Mouse (Mus musculus): Measurements from ENCODE around the gene Dctd.

The Dctd gene

DNA sequence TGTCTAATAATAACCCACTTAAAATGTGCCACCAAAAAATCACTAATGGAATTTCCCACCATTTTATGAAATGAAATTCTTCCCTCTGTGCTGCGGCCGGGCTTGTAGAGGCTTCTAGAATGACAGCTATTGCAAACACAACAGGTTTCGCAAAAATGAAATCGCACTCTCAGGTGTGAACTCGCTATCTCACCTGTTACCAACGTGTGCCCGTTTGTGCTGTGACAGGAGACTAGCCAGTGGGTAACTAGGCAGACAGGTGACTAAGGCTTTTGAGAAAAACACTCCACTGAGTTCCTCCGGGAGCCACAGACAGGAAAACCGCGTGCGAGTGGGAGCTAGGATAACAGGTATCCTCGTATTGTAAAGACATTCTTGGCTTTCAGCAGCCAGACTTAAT is at the start of gene Dctd:
TSS of gene Dctd (plus strand) at position 301 of the 400 bp plus-strand sequence.
- no peak for DNase-seq (ENCODE audit: low spot score in 2 of 2)

DNA sequence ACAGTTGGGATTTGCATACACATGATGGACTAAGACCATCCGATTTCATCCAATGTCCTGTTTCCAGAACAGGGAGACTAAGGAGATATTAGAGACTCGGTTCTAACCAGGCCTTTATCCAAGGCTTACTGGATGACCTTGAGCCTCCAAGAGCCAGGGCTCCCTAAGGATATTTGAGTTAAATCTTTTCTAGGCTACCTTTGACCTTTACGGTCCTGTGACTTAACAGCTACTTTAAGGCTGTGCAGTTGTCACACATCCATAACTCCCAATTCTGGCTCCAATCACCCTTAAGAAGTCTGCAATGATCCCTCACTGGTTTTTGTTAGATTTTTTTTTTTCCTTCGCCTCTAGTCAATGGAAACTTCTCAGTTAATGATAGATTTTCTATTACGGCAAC is 45.3 kb upstream of the Dctd start:
- no peak for DNase-seq (ENCODE audit: low spot score in 2 of 2)

DNA sequence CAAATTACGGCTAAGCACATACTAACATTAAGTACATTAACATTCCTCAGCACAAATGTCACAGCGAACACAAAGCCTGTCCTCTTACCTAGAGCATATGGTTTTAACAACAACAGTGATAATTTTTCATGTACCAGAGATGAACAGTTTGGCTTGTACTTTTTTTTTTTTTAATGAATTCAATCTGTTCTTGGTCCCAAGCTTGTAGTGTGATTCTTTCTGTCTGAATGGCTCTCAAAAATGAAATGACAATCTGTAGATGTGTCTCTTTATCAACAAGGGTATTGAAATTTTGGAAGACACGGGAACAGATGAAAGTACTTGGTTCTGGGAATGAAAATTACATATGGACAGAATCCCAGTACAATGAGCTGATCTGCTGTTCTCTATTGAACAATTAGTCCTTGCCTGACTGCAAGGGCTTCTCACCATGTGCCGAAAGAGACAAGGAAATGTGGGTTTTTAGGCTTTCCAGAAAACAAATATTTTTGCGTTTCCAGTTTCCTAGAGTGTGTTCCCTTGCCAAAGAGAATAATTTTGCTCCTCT is 35.3 kb upstream of the Dctd start:
- DNase-seq (ENCODE audit: low spot score in 2 of 2): no peak

DNA sequence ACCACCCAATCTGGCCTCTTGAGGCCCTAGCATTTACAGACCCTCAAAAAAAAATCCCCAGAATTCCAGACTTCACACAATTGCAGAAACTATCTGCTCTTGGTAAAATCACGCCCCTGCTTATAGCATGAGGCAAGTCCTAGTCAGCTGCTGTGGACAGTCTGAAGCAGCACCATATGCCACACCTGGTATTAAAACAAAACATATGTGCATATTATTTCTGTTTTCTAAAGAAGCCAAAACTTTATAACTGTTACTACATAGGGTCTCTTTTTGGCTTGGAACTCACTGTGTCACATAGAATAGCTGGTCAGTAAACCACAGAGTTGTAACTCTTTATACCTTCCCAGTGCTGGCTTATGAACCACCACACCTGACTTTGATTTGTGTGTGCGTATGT is 24.7 kb upstream of the Dctd start:
- no peak for DNase-seq (ENCODE audit: low spot score in 2 of 2)

DNA sequence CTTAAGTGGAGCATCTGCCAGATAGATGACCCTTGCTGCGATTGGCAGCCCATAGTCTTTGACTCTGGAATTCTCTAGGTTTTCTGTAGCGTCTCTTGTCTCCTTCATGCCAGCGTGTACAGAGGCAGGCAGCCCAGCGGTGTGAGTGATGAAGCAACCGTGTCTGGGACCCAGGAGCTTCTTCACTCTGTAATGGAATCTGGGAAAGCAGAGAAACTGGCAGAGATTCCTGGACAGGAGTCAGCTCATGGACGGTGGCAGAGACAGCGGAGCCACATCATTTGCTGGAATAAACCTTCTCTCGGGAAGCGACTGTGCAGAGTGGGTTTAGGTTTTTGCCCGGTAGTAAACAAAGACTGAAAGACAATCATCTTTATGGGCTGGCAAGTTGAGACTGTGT is 16.5 kb upstream of the Dctd start:
- no peak for DNase-seq (ENCODE audit: low spot score in 2 of 2)

DNA sequence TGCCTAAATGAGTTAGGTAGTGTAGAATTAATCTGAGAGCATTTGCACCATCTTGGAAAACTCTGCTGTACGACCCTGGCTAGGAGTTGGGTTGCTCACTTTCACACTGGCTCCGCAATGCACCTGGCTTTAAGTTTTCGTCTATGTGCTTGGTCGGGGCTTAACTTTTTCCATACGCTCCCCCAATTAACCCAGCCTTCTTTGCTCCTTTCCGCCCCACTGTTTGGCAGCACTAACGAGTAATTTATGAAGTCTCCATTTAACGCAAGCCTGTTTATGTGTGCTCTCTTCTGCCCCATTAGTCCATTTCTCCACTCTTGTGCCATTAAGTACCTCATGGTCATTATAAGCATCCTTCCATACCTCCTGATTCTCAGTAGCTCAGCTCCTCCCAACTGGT is 8.2 kb upstream of the Dctd start:
- no peak for DNase-seq (ENCODE audit: low spot score in 2 of 2)

DNA sequence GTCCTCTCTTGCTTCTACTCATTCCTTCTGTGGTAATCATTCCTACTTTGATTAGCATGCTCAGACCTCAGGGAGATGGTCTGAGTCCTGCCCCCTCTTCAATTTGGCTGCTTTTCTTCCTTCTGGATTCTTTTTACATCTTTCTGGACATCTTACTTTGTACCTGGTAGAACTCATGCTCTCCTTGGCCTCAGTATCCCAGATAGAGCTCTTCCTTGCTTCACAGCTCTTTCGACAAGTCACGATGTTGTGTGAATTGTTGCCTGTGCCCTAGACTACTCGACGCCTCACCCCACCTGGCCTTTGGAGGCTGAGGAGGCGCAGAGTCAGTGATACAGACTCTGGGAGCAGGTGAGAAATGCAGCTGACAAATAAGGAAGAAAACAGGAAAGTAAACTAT is 3.5 kb upstream of the Dctd start:
- DNase-seq (ENCODE audit: low spot score in 2 of 2): no peak

DNA sequence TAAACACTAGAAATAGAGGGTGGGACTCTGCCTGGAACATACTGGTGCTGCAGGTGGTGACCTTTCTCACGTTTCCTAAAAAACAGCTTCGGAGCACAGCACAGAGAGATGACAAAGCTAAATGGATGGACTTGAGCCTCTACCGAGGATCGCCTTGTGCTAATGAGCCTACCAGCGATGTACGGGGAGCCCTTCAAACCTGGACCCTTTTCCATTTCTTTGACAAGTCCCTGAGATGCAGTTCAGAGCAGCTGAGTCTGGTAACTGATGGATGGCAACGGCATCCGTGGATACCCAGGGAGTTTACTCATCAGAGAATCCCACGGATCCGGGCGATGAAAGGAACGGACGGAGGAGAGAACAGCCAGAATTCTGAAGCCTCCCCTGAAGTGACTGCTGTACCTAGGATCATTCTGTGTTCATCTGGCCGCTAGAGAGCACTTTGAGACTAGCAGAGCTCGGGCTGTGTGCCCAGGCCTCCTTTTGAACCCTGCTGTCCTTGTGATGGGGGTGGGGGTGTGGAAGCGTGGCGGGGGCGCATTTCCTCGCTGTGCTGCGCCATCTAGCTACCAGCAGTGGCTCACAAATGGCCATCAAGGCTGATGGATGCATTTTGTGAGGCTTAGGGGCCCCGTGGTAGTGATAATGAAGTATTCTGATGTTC is 1.6 kb upstream of the Dctd start:
- peak in 1 of 2 experiments; percentile 17 for DNase-seq (ENCODE audit: low spot score in 2 of 2)

DNA sequence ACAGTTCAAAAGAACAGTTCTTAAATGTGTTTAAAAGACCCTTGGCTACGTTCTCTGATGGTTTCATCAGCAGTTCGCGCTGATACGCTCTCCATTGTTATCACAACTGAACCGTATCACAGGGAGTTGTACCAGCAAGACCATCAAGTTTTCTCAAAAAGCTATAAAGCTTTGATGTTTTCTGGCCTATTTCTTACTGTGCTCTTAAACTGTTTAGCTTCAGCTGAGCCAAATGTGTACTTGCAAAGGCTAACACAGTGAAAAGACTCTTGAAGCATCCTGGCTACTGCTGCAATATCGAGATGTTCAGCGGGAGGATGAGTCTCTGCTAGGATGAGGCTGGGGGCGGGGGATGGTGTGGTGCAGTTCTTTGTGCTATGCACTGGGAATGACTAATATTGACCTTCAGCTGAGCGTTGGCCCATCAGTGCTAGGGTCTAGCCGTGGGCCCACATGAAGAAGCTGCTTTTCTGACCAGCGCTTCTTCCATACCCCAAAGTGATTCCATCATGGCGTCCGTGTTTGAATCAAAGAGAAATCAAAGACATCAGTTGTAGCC is 732 bp upstream of the Dctd start:
- no peak for DNase-seq (ENCODE audit: low spot score in 2 of 2)

DNA sequence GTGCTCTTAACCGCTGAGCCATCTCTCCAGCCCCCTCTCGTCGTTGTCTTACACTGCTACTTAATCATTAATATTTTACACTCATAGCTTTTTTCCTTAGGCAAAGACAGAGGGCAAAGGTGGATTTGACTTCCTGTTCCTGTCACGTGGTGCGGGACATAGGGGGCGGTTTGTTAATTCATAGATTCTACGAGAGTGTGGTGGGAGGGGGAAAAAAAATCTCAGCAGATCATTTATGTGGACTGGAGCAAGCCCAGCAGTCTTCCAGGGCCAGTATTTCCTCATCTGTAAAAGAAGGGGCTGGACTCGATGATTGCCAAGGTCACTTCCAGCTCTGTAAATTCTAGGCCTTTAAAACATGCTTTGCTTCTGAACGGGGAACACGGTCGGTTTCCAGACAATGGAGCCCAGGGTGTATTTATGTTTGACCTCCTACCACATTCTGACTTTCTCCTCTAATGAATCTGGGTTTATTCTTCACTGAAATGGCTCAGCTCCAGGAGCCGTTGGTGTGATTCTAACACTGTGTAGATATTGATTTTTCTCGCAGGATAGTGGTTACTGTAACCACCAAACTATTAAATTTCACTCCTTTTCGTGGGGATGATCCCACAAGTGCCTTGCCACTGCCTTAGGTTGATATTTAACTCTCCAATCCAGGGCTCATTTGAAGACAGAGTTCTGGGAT is 1.4 kb downstream of the Dctd start:
- no peak for DNase-seq (ENCODE audit: low spot score in 2 of 2)

DNA sequence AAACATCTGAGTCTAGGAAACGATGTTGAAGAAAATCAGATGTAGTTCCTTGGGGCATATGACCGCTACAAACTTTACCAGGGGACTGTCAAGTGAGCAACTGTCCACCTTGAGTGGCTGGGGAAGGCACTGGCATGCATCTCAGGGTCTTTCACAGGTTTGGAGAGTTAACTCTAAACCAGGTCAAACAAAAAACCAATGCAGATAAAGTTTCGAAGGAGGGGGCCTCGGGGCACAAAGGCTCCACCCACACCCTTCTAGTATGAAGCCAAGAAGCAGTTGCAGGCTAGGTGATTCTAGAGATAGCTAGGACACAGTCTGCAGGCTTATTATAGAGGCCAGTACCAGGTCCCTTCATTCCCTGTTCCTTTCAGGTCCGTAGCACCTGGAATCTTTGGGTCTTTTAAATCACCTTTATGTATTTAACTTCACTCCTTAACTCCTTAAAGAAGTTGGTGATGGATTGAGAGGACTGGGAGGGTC is 10.5 kb downstream of the Dctd start:
- DNase-seq (ENCODE audit: low spot score in 2 of 2): no peak

DNA sequence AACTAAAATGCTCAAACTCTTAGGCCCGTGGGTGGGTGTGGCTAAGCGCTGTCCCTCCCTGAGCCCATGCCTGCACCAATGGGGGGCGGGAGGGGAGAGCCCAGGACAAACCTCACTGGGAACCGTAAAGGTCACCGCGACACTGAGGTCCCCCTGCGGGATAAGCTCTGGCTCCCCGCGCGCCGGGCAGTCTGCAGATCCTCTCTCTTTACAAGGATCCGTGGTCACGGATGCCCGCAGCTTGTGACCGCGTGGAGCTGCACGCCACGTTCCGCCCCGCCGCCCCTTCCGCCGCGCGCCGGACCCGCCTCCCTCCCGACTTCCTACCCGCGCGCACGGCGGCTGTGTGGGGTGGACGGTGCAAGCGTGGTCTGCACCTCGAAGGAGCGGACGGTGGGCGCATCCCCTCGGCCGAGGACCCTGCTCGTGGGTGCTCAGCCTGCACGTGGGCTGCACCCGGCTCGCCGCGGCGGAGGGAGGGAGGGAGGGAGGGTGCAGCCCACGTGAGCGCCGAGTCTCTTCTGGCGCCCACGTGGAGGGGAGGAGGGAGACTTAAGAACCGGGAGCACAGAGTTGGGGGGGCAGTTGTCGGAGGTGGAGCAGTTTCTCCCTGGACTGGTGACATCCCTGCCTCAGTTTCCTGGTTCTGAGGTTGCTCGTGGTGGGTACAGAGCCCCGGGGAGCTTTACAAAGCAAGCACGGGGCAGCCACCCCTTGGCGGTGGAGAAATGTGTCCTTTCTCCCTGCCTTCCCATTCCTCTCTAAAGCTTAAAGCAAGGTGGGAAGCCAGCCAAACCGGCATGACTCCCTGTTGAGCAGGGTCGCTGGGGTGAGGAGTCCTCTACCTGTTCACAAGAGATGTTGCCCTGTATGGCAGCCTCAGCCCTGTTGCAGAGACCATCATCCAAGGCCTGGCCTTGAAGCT is 11.2 kb downstream of the Dctd start:
- DNase-seq (ENCODE audit: low spot score in 2 of 2): peak; percentile 48 to 71

DNA sequence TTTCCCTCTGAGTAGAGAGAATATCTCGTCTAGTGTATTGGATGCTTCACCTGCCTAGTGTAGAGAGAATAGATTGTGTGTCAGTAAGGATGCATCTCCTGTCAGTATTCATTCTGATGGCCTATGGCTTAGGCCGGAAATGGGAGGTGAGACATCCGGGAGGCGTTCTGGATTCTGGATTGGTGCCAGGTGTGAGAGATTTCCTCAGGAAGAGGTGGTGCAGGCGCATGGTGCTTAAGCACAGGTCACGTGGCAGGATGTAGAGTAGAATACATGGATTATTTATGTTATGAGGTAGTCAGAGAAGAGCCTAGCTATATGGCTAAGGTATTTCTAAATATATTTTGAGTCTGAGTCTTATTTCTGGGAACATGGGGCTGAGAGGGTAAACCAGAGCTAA is 15.7 kb downstream of the Dctd start:
- DNase-seq (ENCODE audit: low spot score in 2 of 2): no peak

DNA sequence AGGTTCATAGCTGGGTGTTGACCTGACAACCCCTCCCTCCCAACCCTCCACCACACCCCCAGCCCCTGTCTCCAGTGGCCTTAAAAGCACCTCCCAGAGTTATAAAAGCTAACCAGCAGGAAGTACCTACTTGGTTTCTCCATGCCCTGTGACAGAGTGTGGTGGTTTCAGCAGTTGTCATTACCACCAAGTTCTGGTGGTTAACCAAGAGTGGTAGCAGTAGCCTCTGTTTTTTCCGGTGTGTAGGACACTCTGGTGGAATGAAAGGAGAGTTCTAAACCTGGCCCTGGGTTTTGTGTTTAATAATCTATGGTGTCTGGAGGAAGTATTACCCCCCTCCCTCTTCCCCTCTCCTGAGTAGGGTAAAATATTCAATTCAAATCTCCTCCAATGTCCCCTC is 24.1 kb downstream of the Dctd start:
- no peak for DNase-seq (ENCODE audit: low spot score in 2 of 2)

DNA sequence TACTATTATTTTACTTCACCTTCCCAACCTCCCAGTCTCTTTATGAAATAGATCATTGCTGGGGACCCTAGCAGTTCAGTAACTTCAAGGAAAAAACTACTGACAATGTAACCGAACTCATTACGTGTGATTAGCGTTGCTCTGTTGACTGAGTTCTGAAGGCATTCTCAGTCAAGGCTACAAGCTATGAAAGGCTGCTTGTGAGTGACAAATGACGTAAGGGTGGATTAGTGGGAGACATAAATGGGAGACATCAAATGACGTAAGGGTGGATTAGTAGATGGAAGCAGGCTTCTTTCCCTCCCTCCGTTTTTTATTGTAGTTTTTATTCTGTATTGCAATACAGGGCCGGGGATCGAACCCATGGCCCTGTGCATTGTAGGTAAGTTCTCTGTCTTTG is 26.0 kb downstream of the Dctd start:
- DNase-seq (ENCODE audit: low spot score in 2 of 2): no peak

DNA sequence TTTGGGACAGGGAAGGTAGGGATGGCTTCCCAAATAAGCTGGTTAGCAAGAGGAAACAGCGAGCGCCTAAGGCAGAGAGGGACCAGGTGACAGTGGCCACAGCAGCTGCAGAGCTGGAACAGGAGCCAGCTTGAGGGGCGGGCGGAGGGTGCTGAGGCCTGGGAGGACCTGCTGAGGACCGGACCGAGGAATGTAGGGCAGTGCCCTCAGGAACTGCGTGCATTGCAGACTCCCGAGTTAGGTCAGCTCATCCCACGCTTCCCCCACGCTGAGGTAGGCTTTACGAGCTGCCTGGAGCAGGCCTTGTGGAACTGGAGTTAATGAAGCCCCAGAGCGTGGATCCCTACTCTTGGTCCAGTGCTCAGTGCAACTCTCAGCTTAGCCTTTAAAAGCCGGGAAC is 28.1 kb downstream of the Dctd start:
- no peak for DNase-seq (ENCODE audit: low spot score in 2 of 2)

DNA sequence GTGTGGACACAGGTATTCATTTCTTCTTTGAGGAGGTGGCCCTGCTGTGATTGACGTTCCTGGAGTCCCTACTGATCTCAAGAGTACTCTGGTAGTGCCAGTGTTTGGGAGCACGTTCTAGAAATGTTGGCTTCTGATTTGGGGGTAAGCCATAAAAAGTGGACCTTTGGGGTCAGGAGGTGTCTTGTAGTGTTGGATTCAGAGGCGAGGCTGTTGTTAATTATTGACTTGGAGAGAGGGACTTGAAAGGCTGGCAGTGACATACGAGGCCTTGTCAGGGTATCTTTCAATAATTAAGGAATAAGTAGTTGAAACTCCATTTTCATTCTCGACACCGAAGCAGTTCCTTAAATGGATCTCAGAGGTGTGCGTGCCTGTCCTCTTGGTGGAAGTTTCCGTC is 31.4 kb downstream of the Dctd start:
- no peak for DNase-seq (ENCODE audit: low spot score in 2 of 2)

DNA sequence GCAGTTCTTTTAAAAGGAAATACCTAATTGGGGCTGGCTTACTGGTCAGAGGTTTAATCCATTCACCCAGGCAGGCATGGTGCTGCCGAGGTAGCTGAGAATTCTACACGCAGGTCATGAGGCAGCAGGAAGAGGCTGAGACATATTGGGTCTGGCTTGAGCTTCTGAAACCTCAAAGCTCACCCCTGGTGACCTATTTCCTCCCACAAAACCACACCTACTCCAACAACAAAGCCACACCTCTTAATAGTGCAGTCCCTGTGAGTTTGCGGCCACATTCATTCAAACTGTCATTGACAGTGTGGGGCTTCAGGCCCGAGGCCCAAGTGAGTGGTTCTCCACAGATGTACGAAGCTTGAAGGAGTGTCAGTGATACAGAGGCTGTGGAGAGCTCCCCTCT is 34.4 kb downstream of the Dctd start:
- no peak for DNase-seq (ENCODE audit: low spot score in 2 of 2)

DNA sequence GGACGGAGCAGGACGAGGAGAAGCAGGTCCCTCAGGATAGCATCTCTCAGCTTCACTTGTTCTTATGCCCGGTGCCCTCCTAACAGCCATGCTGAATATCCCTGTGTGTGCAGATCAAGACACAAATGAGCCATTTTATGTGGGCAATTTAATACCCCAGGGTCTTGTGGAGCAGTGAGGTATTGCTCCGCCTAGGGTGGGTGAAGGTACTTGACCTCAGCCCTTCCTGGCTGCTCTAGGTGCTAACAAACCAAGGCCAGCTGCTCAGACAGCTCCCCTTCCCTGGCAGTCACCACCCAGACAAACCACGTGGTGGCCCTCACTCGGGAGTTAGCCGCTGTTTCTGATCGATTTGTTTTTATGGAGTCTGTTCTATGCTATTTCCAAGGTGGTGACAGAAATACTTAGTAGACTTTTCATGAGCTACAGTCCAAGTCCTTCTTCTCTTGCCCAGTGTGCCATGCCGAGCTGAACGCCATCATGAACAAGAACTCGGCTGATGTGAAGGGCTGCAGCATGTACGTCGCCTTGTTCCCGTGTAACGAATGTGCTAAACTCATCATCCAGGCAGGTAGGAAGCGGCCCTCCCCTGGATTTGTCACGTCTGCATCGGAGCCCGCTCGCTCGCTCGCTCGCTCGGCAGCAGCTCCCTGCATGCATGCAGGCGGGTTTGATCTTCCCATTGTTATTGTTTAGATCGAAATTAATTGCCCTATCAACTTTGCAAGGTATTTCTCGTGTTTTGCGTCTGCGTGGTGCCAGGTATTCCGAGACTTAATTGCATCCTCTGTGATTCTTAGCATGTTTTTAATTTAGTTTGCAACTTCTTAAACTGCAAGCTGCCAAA is 38.1 kb downstream of the Dctd start:
- no peak for DNase-seq (ENCODE audit: low spot score in 2 of 2)

DNA sequence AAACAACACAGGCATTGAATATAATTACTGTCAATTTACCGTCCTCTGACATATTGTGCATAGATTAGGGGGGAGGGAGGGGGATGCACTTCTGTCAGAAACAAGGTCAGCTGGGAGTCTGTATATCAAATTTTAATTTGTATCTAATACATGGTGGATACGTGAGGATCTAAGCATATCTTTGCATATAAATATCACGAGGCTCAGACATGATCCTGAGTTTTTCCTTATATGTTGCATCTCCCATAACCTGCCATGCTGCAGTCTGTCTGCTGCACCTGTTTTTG is 38.7 kb downstream of the Dctd start:
- no peak for DNase-seq (ENCODE audit: low spot score in 2 of 2)

DNA sequence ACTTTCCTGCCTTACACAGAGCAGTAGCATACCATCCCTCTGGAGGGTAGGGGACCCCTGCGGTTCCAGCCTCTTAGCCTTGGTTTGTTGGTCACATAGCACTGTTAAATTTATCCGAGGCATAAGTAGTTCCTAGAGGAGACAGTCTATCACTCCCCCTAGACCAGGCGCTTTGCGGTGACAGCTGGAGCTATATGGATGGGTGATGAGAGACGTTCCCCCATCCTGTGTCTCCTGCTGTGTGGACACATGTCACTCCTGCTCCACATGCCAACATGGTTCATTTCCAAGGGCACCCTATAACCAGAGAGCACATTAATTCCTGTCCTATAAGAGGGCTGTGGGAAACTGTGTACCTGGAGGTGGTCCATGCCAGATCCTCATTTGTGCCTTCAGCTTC is 42.1 kb downstream of the Dctd start:
- DNase-seq (ENCODE audit: low spot score in 2 of 2): no peak
